Mouse (Mus musculus) MEL (cell line): Measurements from ENCODE around the gene Fbxw4.

ENCODE experiments used
- CTCF ChIP-seq, 3 experiments: IDR thresholded peaks in 2 of 3; conservative IDR thresholded peaks in 1 of 3; 2 replicates each; pipeline ENCODE4 v1.5.1; 2011 to 2012; ENCODE audit warnings: low read length in 3 of 3, low read depth in 2 of 3, mild to moderate bottlenecking in 2 of 3, improper control_type of control experiment in 1 of 3, inconsistent platforms in 1 of 3, mixed read lengths in 1 of 3, moderate library complexity in 1 of 3; ENCODE audit not compliant: control insufficient read depth in 1 of 3, insufficient read depth in 1 of 3, poor library complexity in 1 of 3, severe bottlenecking in 1 of 3
- E2F4 ChIP-seq: IDR thresholded peaks from 2 replicates; pipeline ENCODE4 v1.6.1; 2011; ENCODE audit warnings: low read depth, low read length, improper control_type of control experiment, borderline replicate concordance
- GABPA ChIP-seq: IDR thresholded peaks from 2 replicates; pipeline ENCODE4 v1.6.1; 2012; ENCODE audit warnings: low read depth, mild to moderate bottlenecking, inconsistent platforms, low read length, improper control_type of control experiment, moderate library complexity
- KAT2A ChIP-seq: conservative IDR thresholded peaks from 2 replicates; pipeline ENCODE4 v1.6.1; 2012; ENCODE audit warnings: low read depth, low read length, improper control_type of control experiment, inconsistent platforms
- MAFK ChIP-seq: IDR thresholded peaks from 2 replicates; pipeline ENCODE4 v1.6.1; 2011; ENCODE audit warnings: low read depth, mild to moderate bottlenecking, low read length, improper control_type of control experiment, borderline replicate concordance
- MXI1 ChIP-seq: IDR thresholded peaks from 2 replicates; pipeline ENCODE4 v1.6.1; 2011; ENCODE audit warnings: mild to moderate bottlenecking, low read depth, low read length, improper control_type of control experiment
- NRF1 ChIP-seq: IDR thresholded peaks from 2 replicates; pipeline ENCODE4 v1.6.1; 2014; ENCODE audit warnings: low read depth, mild to moderate bottlenecking, inconsistent platforms, low read length, improper control_type of control experiment, moderate library complexity; ENCODE audit not compliant: poor library complexity, insufficient read depth, severe bottlenecking
- POLR2A ChIP-seq, 2 experiments: IDR thresholded peaks; 2 replicates each; pipeline ENCODE4 v1.6.1; 2011 to 2012; ENCODE audit warnings: low read length in 2 of 2, mild to moderate bottlenecking in 2 of 2, control low read depth in 1 of 2, improper control_type of control experiment in 1 of 2, low read depth in 1 of 2, moderate library complexity in 1 of 2; ENCODE audit not compliant: control insufficient read depth in 1 of 2, insufficient read depth in 1 of 2, poor library complexity in 1 of 2
- TBP ChIP-seq: IDR thresholded peaks from 2 replicates; pipeline ENCODE4 v1.8.0; 2011; ENCODE audit warnings: low read depth, low read length, improper control_type of control experiment
- TCF12 ChIP-seq: IDR thresholded peaks from 2 replicates; pipeline ENCODE4 v1.6.1; 2014; ENCODE audit warnings: low read depth, mild to moderate bottlenecking, inconsistent platforms, low read length, improper control_type of control experiment, moderate library complexity
- USF1 ChIP-seq: IDR thresholded peaks from 2 replicates; pipeline ENCODE4 v1.6.1; 2014; ENCODE audit warnings: low read depth, mild to moderate bottlenecking, inconsistent platforms, low read length, improper control_type of control experiment, moderate library complexity
- ZNF384 ChIP-seq: IDR thresholded peaks from 2 replicates; pipeline ENCODE4 v1.6.1; 2012; ENCODE audit warnings: low read depth, mild to moderate bottlenecking, inconsistent platforms, low read length, improper control_type of control experiment

DNA sequence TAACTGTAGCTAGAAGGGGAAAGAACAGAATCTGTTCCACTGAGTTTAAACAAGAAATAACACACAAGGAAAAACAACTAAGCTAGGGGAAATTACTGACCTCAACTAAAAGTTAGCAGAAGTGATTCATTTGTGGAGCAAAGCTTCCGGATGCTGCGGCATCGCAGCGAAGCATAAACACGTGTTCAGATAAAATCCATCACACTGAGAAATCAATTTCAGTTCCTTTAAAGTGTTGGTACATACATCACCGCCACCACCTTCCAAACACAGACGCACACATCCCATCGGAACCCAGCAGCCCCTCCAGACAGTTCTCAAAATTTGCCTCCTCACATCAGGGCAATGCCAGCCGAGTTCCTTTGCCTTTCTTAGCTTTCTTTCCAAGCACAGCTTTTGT lies 12.9 kb upstream of the Fbxw4 start:
- no peak for TF ChIP-seq TBP
- no peak for TF ChIP-seq CTCF (IDR thresholded peaks at IDR 0.05 in 2 of 3, conservative IDR thresholded peaks at IDR 0.05 in 1 of 3; ENCODE audit: control insufficient read depth in 1 of 3, insufficient read depth in 1 of 3, low read depth in 2 of 3, low read length in 3 of 3, poor library complexity in 1 of 3, severe bottlenecking in 1 of 3)
- no peak for TF ChIP-seq TCF12
- TF ChIP-seq USF1, result no peak
- TF ChIP-seq KAT2A, result no peak
- no peak for TF ChIP-seq MXI1
- TF ChIP-seq ZNF384, result no peak
- no peak for TF ChIP-seq MAFK
- no peak for TF ChIP-seq NRF1
- TF ChIP-seq POLR2A (IDR thresholded peaks at IDR 0.05; ENCODE audit: control insufficient read depth in 1 of 2, insufficient read depth in 1 of 2, low read depth in 1 of 2, low read length in 2 of 2, poor library complexity in 1 of 2), result no peak
- no peak for TF ChIP-seq E2F4
- no peak for TF ChIP-seq GABPA
